In the genomic region with DNA sequence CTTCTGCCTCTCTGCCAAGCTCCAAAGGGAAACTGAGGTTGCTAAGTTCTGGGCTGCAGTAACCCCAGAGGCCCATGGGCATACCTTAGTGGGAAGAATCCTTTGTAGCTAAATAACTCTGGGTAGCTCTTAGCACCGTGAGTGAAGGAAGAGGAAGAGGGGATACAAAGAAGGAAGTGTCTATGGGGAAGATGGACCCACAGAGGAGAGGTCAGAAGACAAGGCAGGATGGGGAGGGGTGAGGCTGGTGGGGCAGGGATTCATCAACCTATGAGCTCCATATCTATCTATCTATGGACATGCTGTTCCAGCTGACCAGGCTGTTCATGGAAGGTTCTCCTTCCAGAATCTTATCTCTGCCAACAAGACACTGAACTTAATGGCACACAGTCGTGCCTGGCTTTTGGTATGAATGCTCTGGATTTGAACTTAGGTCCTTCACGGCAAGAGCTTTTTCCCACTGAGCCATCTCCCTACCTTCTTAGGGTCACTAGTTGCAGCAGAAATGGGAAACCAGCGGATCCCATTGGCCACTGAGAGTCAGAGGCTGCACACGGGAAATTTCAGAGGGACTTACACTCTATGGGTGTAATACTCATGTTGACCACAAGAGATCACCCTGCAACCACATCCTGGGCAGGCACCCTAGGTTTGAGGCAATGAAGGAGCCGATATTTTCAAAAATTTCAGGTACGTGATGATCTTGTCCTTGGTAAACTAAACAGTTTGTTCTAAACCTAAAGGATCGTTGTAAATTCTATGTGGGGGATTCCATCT, we compare ENCODE assay signal across 7 mouse cellular contexts. TPM values are rescaled to one million over a fixed set of nuclear protein-coding genes. Genes with fewer than 3 reads are reported as not detected.
DNase-seq lines count a peak whose midpoint lies in the region; ATAC-seq and TF ChIP-seq lines count a peak whose summit lies in the region.

No protein-coding gene starts in this region.

- whole genome bisulfite sequencing in forebrain, embryonic 13.5 days, result 27% methylated on average over 8 of the region's 8 CpGs
- 4% methylated on average over 8 of the region's 8 CpGs for WGBS in liver, embryonic 12.5 days (ENCODE audit: insufficient replicate concordance)

- peaks cover 45% of the 10 kb centered on the region for H3K4me1 ChIP-seq in E14TG2a.4 (replicated peaks; ENCODE audit: low read depth, low read length)
- peaks cover 28% of the 10 kb centered on the region for H3K4me1 ChIP-seq in forebrain, embryonic 13.5 days
- peaks cover 62% of the 10 kb centered on the region for H3K4me1 ChIP-seq in liver, embryonic 12.5 days

- no peak overlapping the region for H3K9ac ChIP-seq in forebrain, embryonic 13.5 days
- no peak overlapping the region for H3K9ac ChIP-seq in liver, embryonic 12.5 days

- H3K27ac ChIP-seq in layer of hippocampus, adult 2 months, result no peak overlapping the region
- no peak overlapping the region for H3K27ac ChIP-seq in forebrain, embryonic 13.5 days
- H3K27ac ChIP-seq in liver, embryonic 12.5 days, result no peak overlapping the region

- peaks cover 61% of the 10 kb centered on the region for H3K27me3 ChIP-seq in E14TG2a.4 (ENCODE audit: insufficient read depth, low read length)
- H3K27me3 ChIP-seq in forebrain, embryonic 13.5 days, result peaks cover 71% of the 10 kb centered on the region
- H3K27me3 ChIP-seq in liver, embryonic 12.5 days (replicated peaks), result peaks cover 7% of the 10 kb centered on the region

- H3K4me3 ChIP-seq in layer of hippocampus, adult 2 months, result no peak overlapping the region
- no peak overlapping the region for H3K4me3 ChIP-seq in E14TG2a.4 (replicated peaks; ENCODE audit: low read length)
- no peak overlapping the region for H3K4me3 ChIP-seq in forebrain, embryonic 13.5 days
- no peak overlapping the region for H3K4me3 ChIP-seq in liver, embryonic 12.5 days

- no peak overlapping the region for H3K4me2 ChIP-seq in forebrain, embryonic 13.5 days
- H3K4me2 ChIP-seq in liver, embryonic 12.5 days, result peak overlapping the region; percentile 3; the same call in 1 of the 2 replicates

- peak; percentile 96 for TF ChIP-seq CTCF in layer of hippocampus, adult 2 months (conservative IDR thresholded peaks at IDR 0.05)
- peak; percentile 85 for TF ChIP-seq CTCF in E14TG2a.4 (conservative IDR thresholded peaks at IDR 0.05; ENCODE audit: low read length)

- H3K36me3 ChIP-seq in E14TG2a.4 (ENCODE audit: insufficient read depth, low read length), result no peaks in the 10 kb centered on the region
- H3K36me3 ChIP-seq in forebrain, embryonic 13.5 days (ENCODE audit: poor library complexity, severe bottlenecking), result no peaks in the 10 kb centered on the region
- no peaks in the 10 kb centered on the region for H3K36me3 ChIP-seq in liver, embryonic 12.5 days

- peak in 1 of 2 experiments; percentile 51 for DNase-seq in layer of hippocampus, adult 2 months (ENCODE audit: low spot score in 2 of 2)
- no peak for DNase-seq in layer of hippocampus, adult 8-10 months (ENCODE audit: low spot score in 2 of 2)
- DNase-seq in retina, postnatal 1 day, result peak; percentile 77

- peaks cover 8% of the 10 kb centered on the region for H3K9me3 ChIP-seq in E14TG2a.4 (ENCODE audit: low read length)
- no peaks in the 10 kb centered on the region for H3K9me3 ChIP-seq in forebrain, embryonic 13.5 days (replicated peaks)
- no peaks in the 10 kb centered on the region for H3K9me3 ChIP-seq in liver, embryonic 12.5 days (replicated peaks)

- ATAC-seq in activated CD4-positive, CD25-positive, alpha-beta regulatory T cell, adult 4 months, result peak; percentile 77
- ATAC-seq in forebrain, embryonic 13.5 days, result peak; percentile 57
- no peak for ATAC-seq in liver, embryonic 12.5 days

RNA-seq across cellular contexts. Expression of gene Gadd45g, which starts 7.0 kb away (rescaled TPM):
- total RNA-seq in layer of hippocampus, adult 2 months (2021), result 10 to 100 TPM; 14.8 to 22.7 TPM
- 10 to 100 TPM; 14.6 to 28.2 (median 17.2) TPM for total RNA-seq in layer of hippocampus, adult 8-10 months (2022)
- 10 to 100 TPM; 19.4 to 27.4 TPM for polyA plus RNA-seq in activated CD4-positive, CD25-positive, alpha-beta regulatory T cell, adult 4 months (2017; shearing (Covaris generic))
- polyA plus RNA-seq in forebrain, embryonic 13.5 days (2015; fragmentation: Nextera tagmentation; extraction: Ambion mirVana), result 235 and 252 TPM in 2 replicates
- polyA plus RNA-seq in liver, embryonic 12.5 days (2016; fragmentation: Nextera tagmentation; extraction: Ambion mirVana), result 22.2 and 23.3 TPM in 2 replicates

RNA-seq across cellular contexts. Expression of gene Sema4d, which starts 45.9 kb away (rescaled TPM):
- total RNA-seq in layer of hippocampus, adult 2 months (2021), result 10 to 100 TPM; 76.3 to 83.9 TPM
- 10 to 100 TPM; 79.8 to 99.9 (median 95.4) TPM for total RNA-seq in layer of hippocampus, adult 8-10 months (2022)
- polyA plus RNA-seq in activated CD4-positive, CD25-positive, alpha-beta regulatory T cell, adult 4 months (2017; shearing (Covaris generic)), result 100 to 1,000 TPM; 127 to 150 TPM
- polyA plus RNA-seq in forebrain, embryonic 13.5 days (2015; fragmentation: Nextera tagmentation; extraction: Ambion mirVana), result 10.8 TPM in 2 replicates
- polyA plus RNA-seq in liver, embryonic 12.5 days (2016; fragmentation: Nextera tagmentation; extraction: Ambion mirVana), result 10.8 TPM in 2 replicates

Comparison
In these comparisons a context has a peak if more than half of its experiments do, and no peak if none do; other contexts are left out.
1. RNA of gene Sema4d, which starts 45.9 kb away (polyA plus RNA-seq): 127 to 150 TPM in activated CD4-positive, CD25-positive, alpha-beta regulatory T cell, adult 4 months; 10.8 TPM in liver, embryonic 12.5 days and 10.8 TPM in forebrain, embryonic 13.5 days; every median in the first group is over 10 times any median in the second.